Mouse (Mus musculus): ENCODE measurements at regions not wholly inside any gene's neighbourhood (a gene's known extent, or its start where the extent isn't known, plus 50 kb on each side); places are given as distances from the start of the nearest gene placed in this dataset.

DNA sequence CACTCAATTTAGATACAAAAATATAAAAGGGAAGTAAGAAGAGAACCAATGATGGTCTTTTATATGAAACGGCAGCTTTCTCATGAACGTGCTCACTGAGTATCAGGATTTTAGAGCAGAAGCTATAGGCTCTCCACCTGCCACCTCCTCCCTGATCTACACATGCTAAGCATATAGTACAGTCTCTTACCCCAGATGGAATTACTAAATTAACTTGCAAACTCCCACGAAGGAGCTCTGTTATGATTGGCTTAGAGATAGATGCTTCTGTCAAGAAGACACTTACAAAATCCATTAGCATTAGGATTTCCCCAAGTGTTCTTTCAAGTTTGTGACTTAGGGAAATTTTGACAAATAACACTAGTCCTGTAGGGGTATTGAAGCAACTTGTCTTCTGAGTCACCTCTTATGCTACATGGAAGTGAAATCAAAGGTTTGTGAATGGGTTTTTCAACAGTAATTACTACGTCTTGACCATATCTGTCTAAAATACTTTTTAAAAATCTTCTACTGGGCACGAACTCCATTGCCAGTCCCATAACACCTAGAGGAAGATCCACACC is 60.6 kb downstream of the Crygs start:
- no peak for DNase-seq (ENCODE audit: low read depth)

DNA sequence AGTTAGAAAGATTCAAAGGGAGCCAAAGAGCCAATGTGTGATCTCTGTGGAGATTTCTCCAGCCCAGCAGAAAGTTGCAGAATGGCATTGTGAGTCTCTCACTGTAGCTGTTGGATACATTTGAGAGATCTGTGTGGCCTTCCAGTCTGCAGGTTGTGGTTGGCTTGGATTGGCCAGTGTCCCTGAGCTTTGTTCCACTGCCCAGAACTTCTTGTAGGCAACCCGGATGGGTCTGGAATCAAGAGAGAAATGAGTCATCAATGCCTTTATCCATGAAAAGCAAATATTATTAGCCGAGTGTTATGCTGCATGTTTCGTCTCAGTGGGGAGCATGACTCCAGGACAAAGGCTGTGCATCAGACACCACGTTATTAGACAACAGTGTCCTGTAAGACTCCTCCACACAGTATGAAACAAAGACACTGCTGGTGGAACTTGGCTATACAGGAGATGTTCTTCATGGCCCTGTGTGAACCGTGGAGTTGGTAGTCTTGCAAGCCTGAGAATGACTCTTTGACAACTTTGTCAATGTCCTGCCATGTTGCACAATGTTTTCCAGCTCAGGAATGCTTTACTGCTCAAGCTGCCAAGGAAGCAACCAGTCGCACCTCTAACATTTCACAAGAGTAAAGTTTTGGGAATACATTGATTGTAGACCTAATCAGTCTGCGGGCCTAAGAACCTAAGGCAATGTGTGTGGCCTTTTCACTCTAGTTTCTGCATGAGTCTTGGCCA is 67.1 kb downstream of the Crygs start:
- no peak for DNase-seq (ENCODE audit: low read depth)

DNA sequence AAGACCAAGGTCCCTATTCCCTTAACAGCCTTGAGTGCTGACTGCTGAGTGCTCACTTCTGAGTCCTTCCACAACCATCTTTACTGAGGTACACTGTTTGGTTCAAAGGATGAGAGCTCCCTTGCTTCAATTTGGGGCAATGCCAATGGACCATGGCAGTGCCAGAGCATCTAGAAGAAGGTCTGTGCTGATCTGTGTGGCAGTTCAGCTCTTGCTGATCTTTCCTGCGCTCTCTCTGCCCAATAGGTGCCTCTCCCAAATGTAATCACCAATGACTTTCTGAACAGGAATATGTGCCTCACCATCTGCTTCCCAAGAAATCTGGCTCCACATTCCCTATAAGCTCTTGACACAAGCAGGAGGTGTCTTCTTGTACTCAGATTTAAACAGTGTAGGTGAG is 67.9 kb downstream of the Crygs start:
- DNase-seq (ENCODE audit: low read depth): no peak

DNA sequence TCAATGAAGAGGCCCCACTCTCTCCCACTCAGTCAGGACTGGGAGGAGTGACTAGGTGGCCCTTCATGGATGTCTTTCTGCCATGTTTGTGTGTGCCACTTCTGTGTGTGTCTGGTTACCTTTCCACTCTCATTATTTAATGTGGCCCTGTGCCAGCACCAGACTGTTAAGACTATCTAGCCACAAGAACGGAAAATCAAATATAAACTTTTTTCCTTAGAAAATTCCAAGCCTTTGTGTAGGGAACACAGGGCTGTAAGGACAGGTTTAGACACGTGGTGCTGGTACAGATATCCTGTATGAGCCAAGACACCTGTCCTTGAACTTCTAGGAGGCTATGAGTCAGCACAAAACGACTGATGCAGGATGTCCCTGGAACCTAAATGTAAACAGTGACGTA is 69.9 kb downstream of the Crygs start:
- DNase-seq (ENCODE audit: low read depth): no peak

DNA sequence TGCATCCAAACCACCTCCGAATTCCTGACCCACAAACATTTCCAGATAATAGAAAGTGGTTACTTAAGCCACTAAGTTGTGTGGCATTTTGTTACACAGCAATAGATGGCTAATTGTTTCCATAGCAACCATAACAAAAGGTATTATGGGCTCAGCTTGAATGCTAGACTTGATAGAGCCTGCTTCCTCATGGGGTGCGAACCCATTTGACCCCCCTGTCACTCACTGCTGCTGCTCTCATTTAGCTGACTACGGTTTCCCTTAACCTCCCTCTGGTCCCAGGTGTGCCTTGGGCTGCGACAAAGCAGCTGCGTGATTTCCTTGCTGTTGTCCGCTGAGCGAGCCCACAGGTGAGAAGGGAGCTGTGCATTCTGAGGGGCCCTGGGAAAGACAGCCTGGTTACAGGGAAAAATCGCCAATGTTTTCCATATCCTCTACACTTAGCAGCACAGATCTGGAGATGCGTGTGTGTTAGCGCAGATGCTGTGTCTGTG is 76.8 kb downstream of the Crygs start:
- DNase-seq (ENCODE audit: low read depth): no peak

DNA sequence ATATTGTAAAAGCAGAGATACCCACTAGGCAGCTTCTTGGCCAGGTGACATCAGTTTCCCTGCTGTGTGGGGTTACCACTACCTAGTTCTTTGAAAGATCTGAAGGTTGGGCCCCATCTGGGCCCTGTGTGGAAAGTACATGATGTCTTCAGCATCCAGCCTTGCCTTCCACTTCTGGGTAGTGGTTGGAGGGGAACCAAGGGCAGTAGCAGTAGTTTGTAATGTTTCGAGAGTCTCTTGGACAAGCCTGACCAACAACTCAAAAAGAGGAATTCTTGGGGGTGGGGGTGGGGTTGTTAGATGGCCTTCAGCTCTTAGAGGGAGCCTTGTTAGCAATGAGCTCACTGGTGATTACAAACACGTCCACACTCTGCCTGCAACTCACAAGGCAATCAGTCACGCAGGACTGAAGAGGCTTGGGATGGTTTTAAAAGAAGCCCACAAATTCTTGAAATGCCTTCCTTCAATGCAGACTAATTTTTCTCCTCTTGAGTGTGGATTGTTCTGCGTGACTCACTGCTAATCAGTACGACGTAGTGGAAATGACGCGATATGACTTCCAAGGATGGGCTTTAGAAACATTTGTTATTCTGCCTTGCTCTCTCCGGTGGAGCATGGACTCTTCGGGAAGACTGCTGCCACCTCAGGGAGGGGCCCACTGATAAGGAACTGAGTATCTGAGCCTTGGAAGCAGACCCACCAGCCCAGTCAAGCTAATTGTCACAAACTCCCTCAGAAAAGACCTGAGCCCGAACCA is 76.9 kb upstream of the Dgkg start:
- peak; percentile 42 for DNase-seq (ENCODE audit: low read depth)

DNA sequence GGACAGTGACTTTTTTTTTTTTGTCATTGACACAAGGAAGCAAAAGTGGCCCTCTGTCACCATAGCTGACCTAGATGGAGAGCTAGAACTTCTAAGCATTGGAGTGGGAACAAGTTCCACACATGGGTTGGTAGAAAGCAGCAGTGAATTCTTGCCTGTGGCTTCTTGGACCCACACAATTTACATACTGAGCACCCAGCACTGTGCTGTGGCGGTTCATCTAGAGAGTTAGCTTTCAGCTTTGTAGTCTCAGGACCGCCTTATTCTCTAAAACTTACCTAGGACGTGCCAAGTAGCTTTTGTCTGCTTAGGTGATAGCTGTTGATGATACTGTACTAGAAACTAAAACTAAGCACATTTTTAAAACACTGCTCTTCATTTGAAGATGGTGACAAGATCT is 72.1 kb upstream of the Dgkg start:
- DNase-seq (ENCODE audit: low read depth): no peak

DNA sequence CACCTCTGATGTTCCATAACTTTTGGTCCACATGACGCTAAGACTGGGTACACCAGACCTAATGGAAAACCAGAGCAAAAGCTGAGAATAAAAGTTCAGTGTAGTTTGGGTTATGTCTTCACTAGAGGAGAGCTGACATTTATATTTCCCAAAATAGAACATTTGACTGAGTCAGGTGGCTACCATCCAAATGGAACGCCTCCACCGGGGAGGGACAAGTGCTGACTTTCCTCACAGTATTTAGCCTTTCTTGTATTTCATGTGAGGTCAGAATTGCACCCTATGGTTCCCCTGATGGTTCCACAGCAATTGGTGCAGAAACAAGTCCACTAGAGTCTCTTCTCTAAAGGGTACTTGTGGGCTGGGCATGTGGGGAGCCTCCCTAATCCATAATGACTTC is 68.2 kb upstream of the Dgkg start:
- peak; percentile 88 for DNase-seq (ENCODE audit: low read depth)

DNA sequence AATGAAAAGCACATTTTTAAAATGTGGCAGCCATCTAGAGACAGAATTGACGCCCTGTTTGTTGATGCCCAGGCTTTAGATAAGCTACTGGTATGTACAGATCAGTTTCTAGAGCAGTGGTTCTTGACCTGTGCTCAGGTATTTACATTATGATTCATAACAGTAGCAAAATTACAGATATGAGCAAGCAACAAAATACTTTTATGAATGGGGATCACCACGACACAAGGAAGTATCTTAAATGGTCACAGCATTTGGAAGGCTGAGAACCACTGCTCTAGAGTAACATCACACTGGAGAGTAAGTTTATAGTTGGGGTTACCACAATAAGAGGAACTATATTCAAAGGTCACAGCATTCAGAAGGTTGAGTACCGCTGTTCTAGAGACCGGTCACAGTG is 66.3 kb upstream of the Dgkg start:
- DNase-seq (ENCODE audit: low read depth): no peak

DNA sequence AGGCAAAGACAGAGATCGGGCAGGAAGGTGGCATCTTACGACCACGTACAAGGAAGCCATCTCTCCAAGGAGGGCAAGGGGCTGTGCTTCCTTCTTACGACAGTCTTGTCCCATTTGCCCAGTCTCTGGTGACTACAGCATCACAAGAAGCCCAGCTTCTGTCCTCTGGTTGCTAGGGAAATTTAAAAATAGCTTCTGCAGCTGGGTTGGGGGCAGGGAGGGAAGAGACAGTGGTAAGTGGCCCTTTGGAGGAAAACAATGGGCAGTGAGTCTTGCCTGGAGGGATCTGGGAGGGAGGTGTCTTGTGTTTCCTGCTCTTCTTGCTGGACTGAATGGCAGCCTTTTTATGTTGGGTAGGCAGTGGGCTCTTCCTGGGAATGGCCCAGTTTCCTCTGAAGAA is 62.8 kb upstream of the Dgkg start:
- DNase-seq (ENCODE audit: low read depth): no peak

DNA sequence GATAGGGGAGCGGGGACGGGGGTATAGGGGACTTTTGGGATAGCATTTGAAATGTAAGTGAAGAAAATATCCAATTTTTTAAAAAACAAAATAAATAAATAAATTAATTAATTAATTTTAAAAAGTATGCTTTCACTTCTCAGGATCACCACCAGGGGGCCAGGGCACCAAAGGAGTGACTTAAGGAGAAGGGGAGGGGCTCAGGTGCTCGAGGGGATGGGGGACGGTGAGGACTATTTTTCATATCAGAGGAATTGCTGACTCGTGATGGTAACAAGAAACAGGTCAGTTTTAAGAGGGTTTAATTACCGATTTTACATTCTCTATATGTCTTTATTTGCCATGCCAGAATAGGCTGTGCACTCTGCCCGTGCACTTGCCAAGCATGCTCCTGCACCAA is 62.3 kb upstream of the Dgkg start:
- DNase-seq (ENCODE audit: low read depth): peak; percentile 18

DNA sequence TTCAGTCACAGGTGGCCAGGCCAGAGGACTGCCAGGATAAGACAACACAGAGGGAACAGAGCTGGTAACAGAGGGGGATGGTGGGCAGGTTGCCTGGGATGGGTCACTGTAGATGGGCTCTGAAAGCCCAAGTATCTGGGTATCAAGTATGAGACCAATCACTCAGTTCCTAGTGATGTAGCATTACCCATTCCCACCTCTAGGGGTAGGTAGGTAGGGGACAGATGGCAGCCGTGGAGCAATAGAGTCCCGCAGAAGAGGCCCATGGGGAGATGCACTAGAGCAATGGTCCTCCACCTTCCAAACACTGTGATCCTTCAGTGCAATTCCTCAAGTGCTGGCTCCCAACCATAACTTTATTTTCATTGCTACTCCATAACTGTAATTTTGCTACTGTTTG is 60.4 kb upstream of the Dgkg start:
- DNase-seq (ENCODE audit: low read depth): no peak

DNA sequence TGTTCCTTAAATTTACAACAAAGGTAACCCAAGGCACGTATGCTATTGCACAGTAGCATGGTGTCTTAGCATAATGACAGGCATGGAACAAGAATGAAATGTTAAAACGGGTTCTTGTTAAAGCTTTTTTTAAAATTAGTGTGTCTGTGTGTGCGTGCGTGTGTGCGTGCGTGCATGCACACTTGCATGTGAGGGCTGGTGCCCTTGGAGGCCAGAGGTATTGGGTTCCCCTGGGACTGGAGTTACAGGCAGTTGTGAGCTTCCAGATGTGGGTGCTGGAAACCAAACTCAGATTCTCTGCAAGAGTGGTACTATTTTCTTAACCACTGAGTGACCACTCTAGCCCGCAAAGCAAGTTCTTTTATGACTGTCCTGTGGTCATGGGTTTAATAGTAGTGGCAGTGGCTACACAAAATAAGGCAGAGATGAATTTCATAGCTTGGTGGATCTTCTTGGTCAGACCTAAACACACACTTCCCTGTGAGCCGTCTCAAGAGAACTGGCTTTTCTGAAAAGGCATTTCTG is 59.3 kb upstream of the Dgkg start:
- DNase-seq (ENCODE audit: low read depth): no peak

DNA sequence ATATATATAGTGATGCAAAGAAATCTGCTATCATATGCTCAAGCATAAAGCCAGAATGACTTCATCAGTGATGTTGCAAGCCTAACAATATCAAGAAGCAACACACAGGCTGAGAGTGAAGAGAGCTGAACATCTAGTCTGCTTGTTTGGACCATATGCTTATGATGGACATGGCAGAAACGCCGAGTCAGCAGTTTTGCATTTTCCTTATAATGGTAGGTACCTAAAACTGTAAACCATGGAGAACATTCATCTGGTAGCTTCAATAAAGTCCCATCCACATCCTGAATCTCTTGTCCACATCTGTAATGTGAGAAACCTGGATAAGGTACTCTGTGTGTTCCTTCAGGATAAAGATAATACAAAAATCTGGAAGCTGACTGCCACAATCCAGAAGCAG is 57.3 kb upstream of the Dgkg start:
- DNase-seq (ENCODE audit: low read depth): no peak

DNA sequence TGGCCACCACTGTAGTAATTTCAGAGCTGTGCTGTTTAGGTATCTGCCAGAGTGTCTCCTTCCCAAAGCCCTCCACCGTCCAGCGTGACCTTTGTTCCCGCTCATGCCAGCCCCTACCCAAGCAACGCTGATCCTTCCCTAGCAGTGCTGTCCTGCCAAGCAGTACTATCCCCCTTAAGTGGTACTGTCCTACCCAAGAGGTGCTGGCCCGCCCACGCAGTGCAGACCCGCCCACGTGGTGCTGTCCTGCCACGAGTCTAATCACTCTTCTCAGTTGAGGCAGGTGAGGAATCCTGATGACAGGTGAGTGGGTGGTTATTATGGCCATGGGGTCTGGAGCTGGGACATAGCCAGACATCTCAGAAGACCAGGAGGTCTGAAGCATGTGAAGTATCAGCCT is 51.7 kb upstream of the Dgkg start:
- DNase-seq (ENCODE audit: low read depth): no peak
